ENCODE assay signal across 8 mouse cellular contexts in the genomic region with DNA sequence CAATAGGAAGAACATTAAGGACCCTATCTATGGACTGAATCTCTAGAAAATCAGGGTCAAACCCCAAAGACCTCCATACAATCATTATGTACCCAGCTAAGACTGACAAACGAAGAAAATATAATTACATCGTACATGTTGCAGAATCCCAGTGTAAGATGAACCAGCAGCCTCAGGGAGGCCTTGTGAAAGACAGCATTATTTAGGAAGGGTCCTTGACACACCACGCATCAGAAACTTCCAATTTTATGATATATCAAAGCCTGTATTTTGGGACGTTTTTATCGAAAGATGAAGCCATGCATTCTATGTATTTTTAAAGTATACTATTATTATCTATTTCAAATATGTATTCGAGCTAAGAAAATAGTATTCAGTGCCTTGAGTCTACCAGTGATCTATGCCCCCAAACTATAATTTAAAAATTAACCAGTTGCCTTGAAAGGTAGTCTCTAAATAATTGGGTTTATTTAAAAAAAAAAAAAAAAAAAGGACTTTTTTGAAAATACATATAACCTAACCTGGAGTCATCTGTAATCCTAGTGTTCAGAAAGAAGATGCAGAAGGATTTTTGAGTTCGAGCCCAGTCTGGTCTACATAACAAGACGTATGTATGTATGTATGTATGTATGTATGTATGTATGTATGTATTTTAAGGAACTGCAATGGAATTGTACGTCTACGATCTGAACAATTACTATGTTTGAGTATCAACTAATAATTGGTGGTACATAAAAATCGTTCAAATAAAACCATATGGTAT. TPM values are rescaled to one million over a fixed set of nuclear protein-coding genes. Genes with fewer than 3 reads are reported as not detected.
DNase-seq lines count a peak whose midpoint lies in the region; ATAC-seq and TF ChIP-seq lines count a peak whose summit lies in the region.

No protein-coding gene starts in this region.

- no peak for ATAC-seq in intestine, embryonic 14.5 days (replicated peaks; ENCODE audit: low FRiP score, low TSS enrichment, low read depth)
- ATAC-seq in intestine, embryonic 16.5 days, result no peak
- no peak for ATAC-seq in stomach, embryonic 14.5 days (ENCODE audit: insufficient number of reproducible peaks, insufficient read depth, low FRiP score, low read depth)
- ATAC-seq in stomach, postnatal 0 days (ENCODE audit: low FRiP score, low TSS enrichment), result no peak
- no peak for ATAC-seq in intestine, embryonic 15.5 days
- ATAC-seq in stomach, embryonic 16.5 days (ENCODE audit: insufficient read depth, low FRiP score), result no peak

- intact Hi-C loops in gastrocnemius, postnatal 36 days (cut with DNase I), result loop anchor here (10.0 kb wide), 1 partner anchor 353 kb away; a partner anchor contains a TSS

- TF ChIP-seq CTCF in stomach, postnatal 0 days (IDR thresholded peaks at IDR 0.05; ENCODE audit: low read depth), result no peak

- DNase-seq in intestine, embryonic 14.5 days (ENCODE audit: low spot score), result no peak
- DNase-seq in stomach, postnatal 0 days (ENCODE audit: low spot score), result no peak
- no peak for DNase-seq in gastrocnemius, postnatal 36 days
- DNase-seq in urinary bladder, postnatal 36 days (ENCODE audit: low spot score in 2 of 2), result no peak

- no peak overlapping the region for H3K9ac ChIP-seq in intestine, embryonic 14.5 days (ENCODE audit: low read length)
- no peak overlapping the region for H3K9ac ChIP-seq in intestine, embryonic 16.5 days (ENCODE audit: low read depth, low read length)
- no peak overlapping the region for H3K9ac ChIP-seq in stomach, embryonic 14.5 days (replicated peaks; ENCODE audit: low read depth, low read length)
- no peak overlapping the region for H3K9ac ChIP-seq in stomach, postnatal 0 days (ENCODE audit: low read length)
- no peak overlapping the region for H3K9ac ChIP-seq in intestine, embryonic 15.5 days
- no peak overlapping the region for H3K9ac ChIP-seq in stomach, embryonic 16.5 days (ENCODE audit: low read length)

- no peaks in the 10 kb centered on the region for H3K36me3 ChIP-seq in intestine, embryonic 14.5 days (ENCODE audit: control insufficient read depth, insufficient read depth, low read length)
- H3K36me3 ChIP-seq in intestine, embryonic 16.5 days (ENCODE audit: control insufficient read depth, insufficient read depth, low read length), result no peaks in the 10 kb centered on the region
- no peaks in the 10 kb centered on the region for H3K36me3 ChIP-seq in stomach, embryonic 14.5 days (ENCODE audit: control insufficient read depth, insufficient read depth, low read length)
- no peaks in the 10 kb centered on the region for H3K36me3 ChIP-seq in stomach, postnatal 0 days (ENCODE audit: control insufficient read depth, insufficient read depth, low read length)
- H3K36me3 ChIP-seq in intestine, embryonic 15.5 days, result no peaks in the 10 kb centered on the region
- no peaks in the 10 kb centered on the region for H3K36me3 ChIP-seq in stomach, embryonic 16.5 days (ENCODE audit: control insufficient read depth, insufficient read depth, low read length)

- peak overlapping the region; percentile 39 for H3K4me2 ChIP-seq in intestine, embryonic 14.5 days (ENCODE audit: low read length)
- H3K4me2 ChIP-seq in intestine, embryonic 16.5 days (ENCODE audit: low read depth, low read length), result no peak overlapping the region
- H3K4me2 ChIP-seq in stomach, embryonic 14.5 days (replicated peaks; ENCODE audit: low read depth, low read length), result peak overlapping the region; percentile 38; the same call in 1 of the 2 replicates
- no peak overlapping the region; the same call in 1 of the 2 replicates for H3K4me2 ChIP-seq in stomach, postnatal 0 days (replicated peaks; ENCODE audit: low read depth)
- H3K4me2 ChIP-seq in intestine, embryonic 15.5 days (replicated peaks), result 0 out of 2 replicates have a peak overlapping the region, but pooled peaks have one; percentile 76
- peak overlapping the region; percentile 35 for H3K4me2 ChIP-seq in stomach, embryonic 16.5 days (ENCODE audit: low read depth, low read length)

- no peak for TF ChIP-seq EP300 in stomach, postnatal 0 days (optimal IDR thresholded peaks at IDR 0.05)

- WGBS in intestine, embryonic 14.5 days, result 55% methylated on average over 11 of the region's 11 CpGs
- 51% methylated on average over 11 of the region's 11 CpGs for WGBS in intestine, embryonic 16.5 days
- WGBS in stomach, embryonic 14.5 days, result 53% methylated on average over 11 of the region's 11 CpGs
- 58% methylated on average over 11 of the region's 11 CpGs for WGBS in stomach, postnatal 0 days
- WGBS in intestine, embryonic 15.5 days, result 54% methylated on average over 11 of the region's 11 CpGs
- 51% methylated on average over 11 of the region's 11 CpGs for WGBS in stomach, embryonic 16.5 days

- peak overlapping the region; percentile 87; the same call in 1 of the 2 replicates for H3K4me3 ChIP-seq in intestine, embryonic 14.5 days (ENCODE audit: low read depth, low read length)
- no peak overlapping the region for H3K4me3 ChIP-seq in intestine, embryonic 16.5 days (ENCODE audit: low read length)
- H3K4me3 ChIP-seq in stomach, embryonic 14.5 days (ENCODE audit: low read depth, low read length), result peak overlapping the region; percentile 74
- H3K4me3 ChIP-seq in stomach, postnatal 0 days (ENCODE audit: low read depth, low read length), result no peak overlapping the region
- H3K4me3 ChIP-seq in intestine, embryonic 15.5 days (replicated peaks), result no peak overlapping the region
- H3K4me3 ChIP-seq in stomach, embryonic 16.5 days (replicated peaks; ENCODE audit: low read length), result no peak overlapping the region; the same call in 1 of the 2 replicates

- no peaks in the 10 kb centered on the region for H3K27me3 ChIP-seq in intestine, embryonic 14.5 days (replicated peaks; ENCODE audit: control insufficient read depth, insufficient read depth, low read length)
- H3K27me3 ChIP-seq in intestine, embryonic 16.5 days (replicated peaks; ENCODE audit: control insufficient read depth, insufficient read depth, low read length), result no peaks in the 10 kb centered on the region
- H3K27me3 ChIP-seq in stomach, embryonic 14.5 days (ENCODE audit: control insufficient read depth, insufficient read depth, low read length), result no peaks in the 10 kb centered on the region
- H3K27me3 ChIP-seq in stomach, postnatal 0 days (ENCODE audit: control insufficient read depth, insufficient read depth, low read length), result no peaks in the 10 kb centered on the region
- H3K27me3 ChIP-seq in intestine, embryonic 15.5 days (replicated peaks), result no peaks in the 10 kb centered on the region
- no peaks in the 10 kb centered on the region for H3K27me3 ChIP-seq in stomach, embryonic 16.5 days (ENCODE audit: control insufficient read depth, insufficient read depth, low read length)

- no peaks in the 10 kb centered on the region for H3K9me3 ChIP-seq in intestine, embryonic 14.5 days (ENCODE audit: control insufficient read depth, low read length)
- H3K9me3 ChIP-seq in intestine, embryonic 16.5 days (ENCODE audit: control insufficient read depth, low read length), result no peaks in the 10 kb centered on the region
- no peaks in the 10 kb centered on the region for H3K9me3 ChIP-seq in stomach, embryonic 14.5 days (ENCODE audit: control insufficient read depth, low read depth, low read length)
- no peaks in the 10 kb centered on the region for H3K9me3 ChIP-seq in stomach, postnatal 0 days (ENCODE audit: control insufficient read depth, low read length)
- no peaks in the 10 kb centered on the region for H3K9me3 ChIP-seq in intestine, embryonic 15.5 days
- no peaks in the 10 kb centered on the region for H3K9me3 ChIP-seq in stomach, embryonic 16.5 days (replicated peaks; ENCODE audit: control insufficient read depth, low read length)

- H3K27ac ChIP-seq in intestine, embryonic 14.5 days (ENCODE audit: low read depth), result no peak overlapping the region
- no peak overlapping the region for H3K27ac ChIP-seq in intestine, embryonic 16.5 days (ENCODE audit: low read length)
- H3K27ac ChIP-seq in stomach, embryonic 14.5 days (ENCODE audit: low read length), result no peak overlapping the region
- no peak overlapping the region for H3K27ac ChIP-seq in stomach, postnatal 0 days (replicated peaks)
- H3K27ac ChIP-seq in intestine, embryonic 15.5 days, result no peak overlapping the region
- no peak overlapping the region for H3K27ac ChIP-seq in stomach, embryonic 16.5 days (ENCODE audit: low read length)

- peaks cover 8% of the 10 kb centered on the region; the same call in 1 of the 2 replicates for H3K4me1 ChIP-seq in intestine, embryonic 14.5 days (replicated peaks; ENCODE audit: control insufficient read depth, insufficient read depth, low read length)
- H3K4me1 ChIP-seq in intestine, embryonic 16.5 days (ENCODE audit: control insufficient read depth, insufficient read depth, low read length), result peaks cover 20% of the 10 kb centered on the region
- peaks cover 7% of the 10 kb centered on the region; the same call in 1 of the 2 replicates for H3K4me1 ChIP-seq in stomach, embryonic 14.5 days (ENCODE audit: control insufficient read depth, insufficient read depth, low read length)
- no peaks in the 10 kb centered on the region; the same call in 1 of the 2 replicates for H3K4me1 ChIP-seq in stomach, postnatal 0 days (replicated peaks; ENCODE audit: control insufficient read depth, insufficient read depth)
- H3K4me1 ChIP-seq in intestine, embryonic 15.5 days (replicated peaks), result peaks cover 17% of the 10 kb centered on the region
- H3K4me1 ChIP-seq in stomach, embryonic 16.5 days (ENCODE audit: control insufficient read depth, insufficient read depth, low read length), result peaks cover 11% of the 10 kb centered on the region

RNA-seq across cellular contexts. Expression of a gene that starts 16.2 kb away (rescaled TPM):
- polyA plus RNA-seq in intestine, embryonic 14.5 days (2014; fragmentation: Nextera tagmentation; extraction: Ambion mirVana), result 19.1 and 19.7 TPM in 2 replicates
- 16.0 and 16.8 TPM in 2 replicates for polyA plus RNA-seq in intestine, embryonic 16.5 days (2015; fragmentation: Nextera tagmentation; extraction: Ambion mirVana)
- 18.1 and 18.9 TPM in 2 replicates for polyA plus RNA-seq in stomach, embryonic 14.5 days (2014; fragmentation: Nextera tagmentation; extraction: Ambion mirVana)
- polyA plus RNA-seq in stomach, postnatal 0 days (2015; fragmentation: Nextera tagmentation; extraction: Ambion mirVana), result 8.9 and 9.2 TPM in 2 replicates
- 15.2 and 17.7 TPM in 2 replicates for polyA plus RNA-seq in intestine, embryonic 15.5 days (2015; fragmentation: Nextera tagmentation; extraction: Ambion mirVana)
- 15.1 and 17.2 TPM in 2 replicates for polyA plus RNA-seq in stomach, embryonic 16.5 days (2015; fragmentation: Nextera tagmentation; extraction: Ambion mirVana)
- total RNA-seq in gastrocnemius, postnatal 36 days (2021), result 1 to 10 TPM; 1.8 TPM

RNA-seq across cellular contexts. Expression of a gene that starts 51.4 kb away (rescaled TPM):
- 12.3 and 14.8 TPM in 2 replicates for polyA plus RNA-seq in intestine, embryonic 14.5 days (2014; fragmentation: Nextera tagmentation; extraction: Ambion mirVana)
- polyA plus RNA-seq in intestine, embryonic 16.5 days (2015; fragmentation: Nextera tagmentation; extraction: Ambion mirVana), result 8.6 and 8.8 TPM in 2 replicates
- 13.6 and 15.7 TPM in 2 replicates for polyA plus RNA-seq in stomach, embryonic 14.5 days (2014; fragmentation: Nextera tagmentation; extraction: Ambion mirVana)
- polyA plus RNA-seq in stomach, postnatal 0 days (2015; fragmentation: Nextera tagmentation; extraction: Ambion mirVana), result 4.0 and 5.7 TPM in 2 replicates
- 10.4 and 10.5 TPM in 2 replicates for polyA plus RNA-seq in intestine, embryonic 15.5 days (2015; fragmentation: Nextera tagmentation; extraction: Ambion mirVana)
- polyA plus RNA-seq in stomach, embryonic 16.5 days (2015; fragmentation: Nextera tagmentation; extraction: Ambion mirVana), result 11.5 and 11.8 TPM in 2 replicates
- total RNA-seq in gastrocnemius, postnatal 36 days (2021), result 1 to 10 TPM; 1.5 to 1.8 TPM

RNA-seq across cellular contexts. Expression of a gene that starts 52.8 kb away (rescaled TPM):
- 0.14 TPM in 1 of 2 replicates, not detected in the other for polyA plus RNA-seq in intestine, embryonic 14.5 days (2014; fragmentation: Nextera tagmentation; extraction: Ambion mirVana)
- polyA plus RNA-seq in intestine, embryonic 16.5 days (2015; fragmentation: Nextera tagmentation; extraction: Ambion mirVana), result 0.09 TPM in 1 of 2 replicates, not detected in the other
- 0.10 TPM in 1 of 2 replicates, not detected in the other for polyA plus RNA-seq in stomach, embryonic 14.5 days (2014; fragmentation: Nextera tagmentation; extraction: Ambion mirVana)
- polyA plus RNA-seq in stomach, postnatal 0 days (2015; fragmentation: Nextera tagmentation; extraction: Ambion mirVana), result 0.05 TPM in 1 of 2 replicates, not detected in the other
- 0.14 TPM in 1 of 2 replicates, not detected in the other for polyA plus RNA-seq in intestine, embryonic 15.5 days (2015; fragmentation: Nextera tagmentation; extraction: Ambion mirVana)
- 0.15 TPM in 1 of 2 replicates, not detected in the other for polyA plus RNA-seq in stomach, embryonic 16.5 days (2015; fragmentation: Nextera tagmentation; extraction: Ambion mirVana)
- not detected for total RNA-seq in gastrocnemius, postnatal 36 days (2021)

Comparison
In these comparisons a context has a peak if more than half of its experiments do, and no peak if none do; other contexts are left out.
1. H3K4me2 ChIP-seq: peak in intestine, embryonic 14.5 days (single experiment), stomach, embryonic 14.5 days (single experiment), intestine, embryonic 15.5 days (single experiment) and stomach, embryonic 16.5 days (single experiment); none in intestine, embryonic 16.5 days (single experiment) and stomach, postnatal 0 days (single experiment).
2. H3K4me3 ChIP-seq: peak in intestine, embryonic 14.5 days (single experiment) and stomach, embryonic 14.5 days (single experiment); none in intestine, embryonic 16.5 days (single experiment), stomach, postnatal 0 days (single experiment), intestine, embryonic 15.5 days (single experiment) and stomach, embryonic 16.5 days (single experiment).